Mouse (Mus musculus): ENCODE measurements around the gene Prpf4. TPM values are rescaled to one million over a fixed set of nuclear protein-coding genes. Genes with fewer than 3 reads are reported as not detected.

Gene Prpf4
- polyA plus RNA-seq (2012; rRNA removed; ENCODE audit: low replicate concordance): 3.2 and 4.8 TPM in 2 replicates

DNA sequence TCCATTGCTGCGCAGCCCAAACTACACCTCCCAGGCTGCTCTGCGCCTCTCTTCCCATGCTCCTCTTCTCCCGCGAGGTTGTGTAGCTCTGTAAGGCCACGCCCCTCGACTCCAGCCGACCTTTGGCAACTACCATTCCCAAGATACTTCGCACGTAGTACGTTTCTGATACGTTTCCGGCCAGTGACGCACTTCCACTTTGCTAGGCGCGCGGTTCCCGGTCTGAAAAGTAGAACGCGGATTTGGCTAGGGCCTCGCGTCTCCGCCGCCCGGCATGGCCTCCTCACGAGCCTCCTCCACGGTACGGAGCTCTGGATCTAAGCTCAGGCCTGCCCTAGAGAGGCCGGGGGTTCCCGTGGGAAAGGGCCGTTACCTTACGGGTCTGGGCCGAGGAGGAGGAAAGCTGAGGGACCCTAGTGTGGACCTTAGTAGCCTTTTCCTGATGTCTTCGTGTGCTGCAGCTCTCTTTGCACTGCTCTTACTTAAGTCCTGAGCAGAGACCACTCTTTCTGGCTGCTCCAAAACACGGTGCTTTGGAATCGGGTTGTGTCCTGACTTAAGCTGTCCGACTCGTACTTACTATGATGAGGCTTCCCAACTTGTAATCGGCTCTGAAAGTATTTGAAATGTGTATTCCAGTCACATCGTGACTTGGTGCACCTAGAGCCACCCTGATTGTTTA lies at the start of gene Prpf4, which contains the start of gene Cdc26:
Gene Prpf4 (plus strand): TSS at position 197 of the 682 bp plus-strand sequence.
Gene Cdc26 (minus strand): TSS at position 42 of the 682 bp plus-strand sequence.

DNA sequence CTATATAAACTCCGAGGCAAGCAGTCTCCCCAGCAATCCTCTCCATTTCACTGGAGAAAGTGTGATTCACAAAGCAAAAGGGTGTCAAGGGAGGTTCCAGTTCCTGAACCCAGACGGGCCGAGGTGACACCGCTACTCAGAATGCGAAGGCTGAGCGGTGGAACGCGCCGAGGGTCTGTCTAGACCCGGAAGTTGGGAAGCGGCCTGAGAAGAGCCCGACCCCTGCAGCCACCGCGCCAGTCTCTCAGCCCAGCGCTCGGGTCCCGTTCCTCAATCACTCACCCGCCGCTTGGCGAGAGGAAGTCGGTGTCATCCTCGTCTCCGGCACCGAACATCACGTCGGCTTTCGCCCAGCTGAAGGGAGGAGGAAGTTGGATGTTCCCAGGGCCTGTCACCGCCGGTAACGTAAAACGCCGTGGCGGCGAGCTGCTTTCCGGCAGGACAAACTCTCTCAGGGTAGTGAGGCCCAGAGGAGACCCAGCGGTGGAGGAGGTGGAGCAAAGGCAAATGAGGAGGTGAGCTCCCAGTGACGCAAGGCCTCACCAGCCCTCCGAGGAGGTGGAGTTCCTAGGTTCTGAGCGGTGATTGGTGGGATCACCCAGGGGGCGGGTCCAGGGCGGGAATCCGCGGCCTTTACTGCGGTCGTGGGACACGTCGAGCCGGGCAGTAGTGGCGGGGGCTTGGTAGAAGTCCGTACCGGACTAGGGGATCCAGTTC lies 48.4 kb upstream of the Prpf4 start, which contains the start of the genes Fkbp15 and Slc31a1:
Gene Fkbp15 (minus strand): TSS at position 461 of the 717 bp plus-strand sequence.
Gene Slc31a1 (plus strand): TSS at position 640 of the 717 bp plus-strand sequence.

DNA sequence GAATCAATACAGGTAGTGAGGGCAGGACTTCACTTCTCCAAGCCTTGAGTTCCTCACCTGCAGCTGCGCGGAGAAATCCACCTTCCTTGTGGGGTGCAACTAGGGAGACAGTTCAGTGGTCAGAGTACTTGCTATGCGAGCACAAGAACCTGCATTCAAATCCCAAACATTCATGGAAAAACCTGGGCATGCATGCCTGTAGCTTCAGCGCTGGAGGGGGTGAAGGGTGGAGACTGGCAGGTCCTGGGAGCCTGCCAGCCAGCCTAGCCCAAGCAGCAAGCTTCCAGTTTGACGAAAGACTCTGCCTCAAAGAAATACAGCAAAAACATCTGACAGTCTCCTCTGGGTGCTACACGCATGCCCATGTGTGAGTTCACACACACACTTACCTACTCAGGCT lies 26.5 kb downstream of the Prpf4 start, which contains the start of gene Rnf183:
Gene Rnf183 (minus strand): TSS at position 172 of the 400 bp plus-strand sequence.

DNA sequence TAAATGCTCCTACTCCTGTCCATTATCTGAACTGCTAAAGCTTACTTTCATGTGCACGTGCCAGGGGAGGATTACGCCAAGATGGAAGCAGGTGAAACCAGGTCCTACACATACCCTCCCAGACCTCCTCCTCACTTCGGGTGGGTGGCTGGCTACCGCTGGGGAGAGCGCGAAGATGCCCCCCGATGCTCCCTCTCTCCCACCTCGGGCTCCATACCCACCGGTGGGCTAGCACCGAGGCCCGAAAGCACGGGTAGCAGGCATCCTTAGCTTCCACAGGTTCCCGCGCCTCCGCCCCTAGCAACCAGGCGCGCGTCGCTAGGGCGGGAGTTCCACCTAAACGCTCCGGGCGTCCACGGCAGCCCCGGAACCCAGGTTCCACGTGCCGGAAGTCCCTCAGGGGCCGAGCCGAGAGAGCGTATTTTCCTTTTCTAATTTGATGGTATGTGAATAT lies 62.0 kb downstream of the Prpf4 start, which contains the start of gene Wdr31:
Gene Wdr31 (minus strand): TSS at position 299 of the 454 bp plus-strand sequence.

Other genes with a start within 250 kb of the Prpf4 start
- gene Zfp37, start 177.8 kb upstream of the Prpf4 start, polyA plus RNA-seq (2012; rRNA removed; ENCODE audit: low replicate concordance): 0.02 TPM in 1 of 2 replicates, not detected in the other
- 7.7 and 9.7 TPM in 2 replicates for gene Slc31a2, start 146.2 kb upstream of the Prpf4 start, polyA plus RNA-seq (2012; rRNA removed; ENCODE audit: low replicate concordance)
- 14.2 and 20.1 TPM in 2 replicates for gene Fkbp15, start 48.2 kb upstream of the Prpf4 start, polyA plus RNA-seq (2012; rRNA removed; ENCODE audit: low replicate concordance)
- gene Slc31a1, start 48.1 kb upstream of the Prpf4 start, polyA plus RNA-seq (2012; rRNA removed; ENCODE audit: low replicate concordance): 22.5 and 38.3 TPM in 2 replicates
- 7.7 and 9.0 TPM in 2 replicates for gene Cdc26, start 155 bp upstream of the Prpf4 start, polyA plus RNA-seq (2012; rRNA removed; ENCODE audit: low replicate concordance)
- gene Rnf183, start 26.5 kb downstream of the Prpf4 start, polyA plus RNA-seq (2012; rRNA removed; ENCODE audit: low replicate concordance): 3.3 and 5.0 TPM in 2 replicates
- gene Wdr31, start 62.1 kb downstream of the Prpf4 start, polyA plus RNA-seq (2012; rRNA removed; ENCODE audit: low replicate concordance): 0.53 and 0.94 TPM in 2 replicates
- 53.8 and 77.8 TPM in 2 replicates for gene Bspry, start 71.3 kb downstream of the Prpf4 start, polyA plus RNA-seq (2012; rRNA removed; ENCODE audit: low replicate concordance)
- gene Hdhd3, start 94.7 kb downstream of the Prpf4 start, polyA plus RNA-seq (2012; rRNA removed; ENCODE audit: low replicate concordance): 102 and 187 TPM in 2 replicates
- gene Alad, start 111.1 kb downstream of the Prpf4 start, polyA plus RNA-seq (2012; rRNA removed; ENCODE audit: low replicate concordance): 180 and 338 TPM in 2 replicates
- 7.1 and 10.5 TPM in 2 replicates for gene Pole3, start 116.3 kb downstream of the Prpf4 start, polyA plus RNA-seq (2012; rRNA removed; ENCODE audit: low replicate concordance)
- gene 4933430I17Rik, start 116.6 kb downstream of the Prpf4 start, polyA plus RNA-seq (2012; rRNA removed; ENCODE audit: low replicate concordance): not detected in 2 replicates
- gene Rgs3, start 151.1 kb downstream of the Prpf4 start, polyA plus RNA-seq (2012; rRNA removed; ENCODE audit: low replicate concordance): 35.8 and 43.1 TPM in 2 replicates

Measured in duodenum, adult 2 months (tissue).